Mouse (Mus musculus) left cerebral cortex, postnatal 36 days (tissue): Measurements from ENCODE around the gene Cfap100. TPM values are rescaled to one million over a fixed set of nuclear protein-coding genes. Genes with fewer than 3 reads are reported as not detected.

Experiments used
- DNase-seq, 2 experiments: peaks; one replicate each; pipeline ENCODE4 v3.0.0; 2021 to 2022; ENCODE audit warnings: low spot score in 2 of 2, mixed read lengths in 1 of 2
- intact Hi-C: fragments of 180-260 bp; cut with DNase I; formaldehyde crosslinking; loops from one replicate; pipeline ENCODE4 v1.15.1; 2025
- total RNA-seq, 2 experiments: library from RNA; stranded (reverse); gene quantifications; 2 replicates each; pipeline ENCODE4 v1.2.3; 2021

Cfap100 gene
- total RNA-seq, 2 experiments from 2014 or later = 5.3 to 7.4 TPM

GRCm38 (mm10) chr6:90462181-90462706 lies 33.6 kb upstream of the Cfap100 start, which contains the start of gene Klf15:
Gene Klf15 (plus strand): TSS chr6:90462576.
- DNase-seq = peak; percentile 87 to 94
- intact Hi-C loops = loop anchor here (2.0 to 5.0 kb wide), 2 partner anchors 45 to 75 kb away; no protein-coding TSS in a partner anchor

- intact Hi-C loops = loop anchor here (2.0 to 5.0 kb wide), 2 partner anchors 45 to 76 kb away; no protein-coding TSS in a partner anchor
- no peak for DNase-seq
These were observed 33.2 kb upstream of the Cfap100 start for GRCm38 (mm10) chr6:90461771-90462170.

GRCm38 (mm10) chr6:90461181-90461580 lies 32.6 kb upstream of the Cfap100 start:
- intact Hi-C loops = loop anchor here (5.0 kb wide), 1 partner anchor 76 kb away; no protein-coding TSS in a partner anchor
- DNase-seq = no peak

- intact Hi-C loops = no loop called here
- no peak for DNase-seq
These were observed 28.8 kb upstream of the Cfap100 start for GRCm38 (mm10) chr6:90457421-90457820.

- DNase-seq = no peak
- intact Hi-C loops = no loop called here
These were observed 25.2 kb upstream of the Cfap100 start for GRCm38 (mm10) chr6:90453751-90454150.

GRCm38 (mm10) chr6:90452603-90453002 lies 24.0 kb upstream of the Cfap100 start:
- no peak for DNase-seq
- intact Hi-C loops = no loop called here

- no peak for DNase-seq
- intact Hi-C loops = no loop called here
These were observed 22.9 kb upstream of the Cfap100 start for GRCm38 (mm10) chr6:90451512-90451911.

GRCm38 (mm10) chr6:90450697-90451096 lies 22.1 kb upstream of the Cfap100 start:
- no peak for DNase-seq
- intact Hi-C loops = loop anchor here (1.0 kb wide), 1 partner anchor 65 kb away; no protein-coding TSS in a partner anchor

- peak; percentile 56 to 77 for DNase-seq
- intact Hi-C loops = loop anchor here (1.0 kb wide), 1 partner anchor 65 kb away; no protein-coding TSS in a partner anchor
These were observed 21.6 kb upstream of the Cfap100 start for GRCm38 (mm10) chr6:90450179-90450578.

GRCm38 (mm10) chr6:90446883-90447282 lies 18.3 kb upstream of the Cfap100 start:
- DNase-seq = no peak
- intact Hi-C loops = no loop called here

- intact Hi-C loops = loop anchor here (5.0 kb wide), 1 partner anchor 140 kb away; no protein-coding TSS in a partner anchor
These were observed 8.4 kb upstream of the Cfap100 start for GRCm38 (mm10) chr6:90437041-90437440.

GRCm38 (mm10) chr6:90436192-90436907 lies 7.8 kb upstream of the Cfap100 start:
- DNase-seq = no peak
- intact Hi-C loops = loop anchor here (5.0 kb wide), 1 partner anchor 141 kb away; no protein-coding TSS in a partner anchor

More at GRCm38 (mm10) chr6:90437041-90437440, 8.4 kb upstream of the Cfap100 start:
- DNase-seq = no peak

GRCm38 (mm10) chr6:90435195-90435618 lies 6.6 kb upstream of the Cfap100 start:
- DNase-seq = peak; percentile 68 to 80
- intact Hi-C loops = loop anchor here (5.0 kb wide), 1 partner anchor 142 kb away; no protein-coding TSS in a partner anchor

GRCm38 (mm10) chr6:90434687-90435086 lies 6.1 kb upstream of the Cfap100 start:
- intact Hi-C loops = loop anchor here (5.0 kb wide), 2 partner anchors 98 to 143 kb away; no protein-coding TSS in a partner anchor
- no peak for DNase-seq

- DNase-seq = peak; percentile 63 to 76
- intact Hi-C loops = loop anchor here (5.0 kb wide), 1 partner anchor 101 kb away; no protein-coding TSS in a partner anchor
These were observed 2.9 kb upstream of the Cfap100 start for GRCm38 (mm10) chr6:90431487-90431886.

GRCm38 (mm10) chr6:90429911-90430310 lies 1.3 kb upstream of the Cfap100 start:
- intact Hi-C loops = loop anchor here (5.0 to 10.0 kb wide), 2 partner anchors 102 to 755 kb away; no protein-coding TSS in a partner anchor
- peak; percentile 54 to 70 for DNase-seq

GRCm38 (mm10) chr6:90426003-90426402 lies 2.6 kb downstream of the Cfap100 start:
- intact Hi-C loops = loop anchor here (10.0 kb wide), 1 partner anchor 751 kb away; no protein-coding TSS in a partner anchor
- no peak for DNase-seq

GRCm38 (mm10) chr6:90425361-90425760 lies 3.2 kb downstream of the Cfap100 start:
- intact Hi-C loops = loop anchor here (10.0 kb wide), 1 partner anchor 751 kb away; no protein-coding TSS in a partner anchor
- DNase-seq = no peak

- intact Hi-C loops = loop anchor here (2.0 to 10.0 kb wide), 2 partner anchors 52 to 748 kb away; no protein-coding TSS in a partner anchor
- DNase-seq = peak; percentile 75 to 77
These were observed 6.0 kb downstream of the Cfap100 start for GRCm38 (mm10) chr6:90422565-90422964.

- no peak for DNase-seq
- intact Hi-C loops = no loop called here
These were observed 16.7 kb downstream of the Cfap100 start for GRCm38 (mm10) chr6:90411926-90412325.
